Mouse (Mus musculus) thymus, adult 18-20 months (tissue): ENCODE data around the gene Ric8b.
A peak's percentile ranks its signal among the peaks of the same experiment; 100 is the strongest.

Experiments
- DNase-seq, 2 experiments: peaks; one replicate each; pipeline ENCODE4 v3.0.0; 2022; ENCODE audit warnings: mixed read lengths in 2 of 2

Gene Ric8b

GRCm38 (mm10) chr10:84916810-84917730 is at the start of gene Ric8b:
TSS of gene Ric8b (plus strand) at chr10:84917616.
- DNase-seq = peak; percentile 88 to 90

- DNase-seq = no peak
Observed at GRCm38 (mm10) chr10:84871285-84871684, 46.1 kb upstream of the Ric8b start.

- no peak for DNase-seq
Observed at GRCm38 (mm10) chr10:84871921-84872320, 45.5 kb upstream of the Ric8b start.

- no peak for DNase-seq
Observed at GRCm38 (mm10) chr10:84879823-84880571, 37.4 kb upstream of the Ric8b start.

- no peak for DNase-seq
Observed at GRCm38 (mm10) chr10:84882528-84882927, 34.9 kb upstream of the Ric8b start.

- no peak for DNase-seq
Observed at GRCm38 (mm10) chr10:84885341-84885884, 32.0 kb upstream of the Ric8b start.

- DNase-seq = no peak
Observed at GRCm38 (mm10) chr10:84886221-84886627, 31.2 kb upstream of the Ric8b start.

- DNase-seq = no peak
Observed at GRCm38 (mm10) chr10:84886785-84887184, 30.6 kb upstream of the Ric8b start.

- no peak for DNase-seq
Observed at GRCm38 (mm10) chr10:84889096-84889846, 28.1 kb upstream of the Ric8b start.

GRCm38 (mm10) chr10:84895810-84896358 is 21.5 kb upstream of the Ric8b start:
- DNase-seq = no peak

GRCm38 (mm10) chr10:84896941-84897930 is 20.2 kb upstream of the Ric8b start:
- peak; percentile 23 to 64 for DNase-seq

GRCm38 (mm10) chr10:84898144-84898979 is 19.1 kb upstream of the Ric8b start:
- DNase-seq = no peak

GRCm38 (mm10) chr10:84901676-84902075 is 15.7 kb upstream of the Ric8b start:
- DNase-seq = no peak

- no peak for DNase-seq
Observed at GRCm38 (mm10) chr10:84902213-84902612, 15.2 kb upstream of the Ric8b start.

- no peak for DNase-seq
Observed at GRCm38 (mm10) chr10:84903307-84903706, 14.1 kb upstream of the Ric8b start.

GRCm38 (mm10) chr10:84903742-84904141 is 13.7 kb upstream of the Ric8b start:
- DNase-seq = peak in 1 of 2 experiments; percentile 21

GRCm38 (mm10) chr10:84906895-84907294 is 10.5 kb upstream of the Ric8b start:
- DNase-seq = no peak

- DNase-seq = no peak
Observed at GRCm38 (mm10) chr10:84908006-84908405, 9.4 kb upstream of the Ric8b start.

- no peak for DNase-seq
Observed at GRCm38 (mm10) chr10:84908471-84908870, 8.9 kb upstream of the Ric8b start.
